Mouse (Mus musculus): Measurements from ENCODE around the gene Hap1. TPM values are rescaled to one million over a fixed set of nuclear protein-coding genes. Genes with fewer than 3 reads are reported as not detected.

The Hap1 gene
- polyA plus RNA-seq (2014; fragmentation: Nextera tagmentation; extraction: Ambion mirVana): 108 and 170 TPM in 2 replicates

- H3K36me3 ChIP-seq (ENCODE audit: control insufficient read depth, insufficient read depth, low read length): peaks cover 12% of the 10 kb centered on the region; the same call in 1 of the 2 replicates
- peak within 1 kb of the TSS; percentile 69 for H3K27ac ChIP-seq (replicated peaks; ENCODE audit: low read depth, low read length)
- H3K27me3 ChIP-seq (ENCODE audit: control insufficient read depth, insufficient read depth, low read length): peaks cover 4% of the 10 kb centered on the region; the same call in 1 of the 2 replicates
- no peaks in the 10 kb centered on the region for H3K9me3 ChIP-seq (ENCODE audit: control insufficient read depth, low read length)
- H3K4me1 ChIP-seq (ENCODE audit: control insufficient read depth, insufficient read depth, low read length): peaks cover 20% of the 10 kb centered on the region
- peak; percentile 73 for ATAC-seq (ENCODE audit: low FRiP score, low TSS enrichment)
- H3K4me3 ChIP-seq (replicated peaks; ENCODE audit: low read depth, low read length): peak within 1 kb of the TSS; percentile 79
- under 1% methylated on average over 49 of the region's 49 CpGs for WGBS
- peak within 1 kb of the TSS; percentile 99 for H3K4me2 ChIP-seq (ENCODE audit: low read length)
- DNase-seq: peak; percentile 92
- peak within 1 kb of the TSS; percentile 75 for H3K9ac ChIP-seq (replicated peaks; ENCODE audit: low read length)
Measured at GRCm38 (mm10) chr11:100355972-100356818, at the start of gene Hap1. Hap1 (minus strand) TSS chr11:100356128.

- DNase-seq (no peak), ATAC-seq (ENCODE audit: low FRiP score, low TSS enrichment) (no peak)
- Histone ChIP-seq H3K36me3 (ENCODE audit: control insufficient read depth, insufficient read depth, low read length) (0 out of 2 replicates have a peak, but pooled peaks cover 5% of the 10 kb centered on the region), H3K4me3 (replicated peaks; ENCODE audit: low read depth, low read length) (no peak overlapping the region), H3K27me3 (ENCODE audit: control insufficient read depth, insufficient read depth, low read length) (no peaks in the 10 kb centered on the region), H3K9ac (replicated peaks; ENCODE audit: low read length) (no peak overlapping the region), H3K4me2 (ENCODE audit: low read length) (no peak overlapping the region), H3K4me1 (ENCODE audit: control insufficient read depth, insufficient read depth, low read length) (0 out of 2 replicates have a peak, but pooled peaks cover 7% of the 10 kb centered on the region), H3K27ac (replicated peaks; ENCODE audit: low read depth, low read length) (no peak overlapping the region), H3K9me3 (ENCODE audit: control insufficient read depth, low read length) (no peaks in the 10 kb centered on the region)
- WGBS: 75% methylated on average over 3 of the region's 3 CpGs
Measured at GRCm38 (mm10) chr11:100404456-100405074, 48.6 kb upstream of the Hap1 start.

GRCm38 (mm10) chr11:100403445-100404134 is 47.7 kb upstream of the Hap1 start:
- no peak overlapping the region for H3K4me3 ChIP-seq (replicated peaks; ENCODE audit: low read depth, low read length)
- H3K4me2 ChIP-seq (ENCODE audit: low read length): no peak overlapping the region
- 0 out of 2 replicates have a peak, but pooled peaks cover 3% of the 10 kb centered on the region for H3K36me3 ChIP-seq (ENCODE audit: control insufficient read depth, insufficient read depth, low read length)
- 0 out of 2 replicates have a peak, but pooled peaks cover 7% of the 10 kb centered on the region for H3K4me1 ChIP-seq (ENCODE audit: control insufficient read depth, insufficient read depth, low read length)
- no peak overlapping the region for H3K9ac ChIP-seq (replicated peaks; ENCODE audit: low read length)
- H3K27me3 ChIP-seq (ENCODE audit: control insufficient read depth, insufficient read depth, low read length): no peaks in the 10 kb centered on the region
- H3K27ac ChIP-seq (replicated peaks; ENCODE audit: low read depth, low read length): no peak overlapping the region
- DNase-seq: peak; percentile 61
- no peak for ATAC-seq (ENCODE audit: low FRiP score, low TSS enrichment)
- no peaks in the 10 kb centered on the region for H3K9me3 ChIP-seq (ENCODE audit: control insufficient read depth, low read length)
- 69% methylated on average over 10 of the region's 10 CpGs for WGBS

GRCm38 (mm10) chr11:100402682-100403081 is 46.8 kb upstream of the Hap1 start:
- 73% methylated on average over 2 of the region's 2 CpGs for WGBS

GRCm38 (mm10) chr11:100402240-100402639 is 46.3 kb upstream of the Hap1 start:
- H3K4me1 ChIP-seq (ENCODE audit: control insufficient read depth, insufficient read depth, low read length): 0 out of 2 replicates have a peak, but pooled peaks cover 7% of the 10 kb centered on the region
- H3K4me3 ChIP-seq (replicated peaks; ENCODE audit: low read depth, low read length): no peak overlapping the region
- no peak overlapping the region for H3K9ac ChIP-seq (replicated peaks; ENCODE audit: low read length)
- H3K27ac ChIP-seq (replicated peaks; ENCODE audit: low read depth, low read length): no peak overlapping the region
- H3K36me3 ChIP-seq (ENCODE audit: control insufficient read depth, insufficient read depth, low read length): no peaks in the 10 kb centered on the region
- ATAC-seq (ENCODE audit: low FRiP score, low TSS enrichment): no peak
- no peaks in the 10 kb centered on the region for H3K9me3 ChIP-seq (ENCODE audit: control insufficient read depth, low read length)
- WGBS: 48% methylated on average over 6 of the region's 6 CpGs
- no peak overlapping the region for H3K4me2 ChIP-seq (ENCODE audit: low read length)
- DNase-seq: no peak
- H3K27me3 ChIP-seq (ENCODE audit: control insufficient read depth, insufficient read depth, low read length): no peaks in the 10 kb centered on the region

More at GRCm38 (mm10) chr11:100402682-100403081, 46.8 kb upstream of the Hap1 start:
- DNase-seq (no peak), ATAC-seq (ENCODE audit: low FRiP score, low TSS enrichment) (no peak)
- no peaks in the 10 kb centered on the region for H3K9me3 ChIP-seq (ENCODE audit: control insufficient read depth, low read length)
- H3K4me2 ChIP-seq (ENCODE audit: low read length): no peak overlapping the region
- H3K36me3 ChIP-seq (ENCODE audit: control insufficient read depth, insufficient read depth, low read length): no peaks in the 10 kb centered on the region
- H3K9ac ChIP-seq (replicated peaks; ENCODE audit: low read length): no peak overlapping the region
- H3K4me1 ChIP-seq (ENCODE audit: control insufficient read depth, insufficient read depth, low read length): 0 out of 2 replicates have a peak, but pooled peaks cover 7% of the 10 kb centered on the region
- H3K27me3 ChIP-seq (ENCODE audit: control insufficient read depth, insufficient read depth, low read length): no peaks in the 10 kb centered on the region
- H3K27ac ChIP-seq (replicated peaks; ENCODE audit: low read depth, low read length): no peak overlapping the region
- H3K4me3 ChIP-seq (replicated peaks; ENCODE audit: low read depth, low read length): no peak overlapping the region

- Histone ChIP-seq H3K27me3 (ENCODE audit: control insufficient read depth, insufficient read depth, low read length) (no peaks in the 10 kb centered on the region), H3K9me3 (ENCODE audit: control insufficient read depth, low read length) (no peaks in the 10 kb centered on the region), H3K4me2 (ENCODE audit: low read length) (no peak overlapping the region), H3K27ac (replicated peaks; ENCODE audit: low read depth, low read length) (no peak overlapping the region), H3K9ac (replicated peaks; ENCODE audit: low read length) (no peak overlapping the region), H3K36me3 (ENCODE audit: control insufficient read depth, insufficient read depth, low read length) (no peaks in the 10 kb centered on the region), H3K4me3 (replicated peaks; ENCODE audit: low read depth, low read length) (no peak overlapping the region), H3K4me1 (ENCODE audit: control insufficient read depth, insufficient read depth, low read length) (peaks cover 15% of the 10 kb centered on the region)
- ATAC-seq (ENCODE audit: low FRiP score, low TSS enrichment): no peak
- no peak for DNase-seq
- WGBS: 83% methylated on average over 6 of the region's 6 CpGs
Measured at GRCm38 (mm10) chr11:100400842-100401241, 44.9 kb upstream of the Hap1 start.

- Histone ChIP-seq H3K4me3 (replicated peaks; ENCODE audit: low read depth, low read length) (no peak overlapping the region), H3K9me3 (ENCODE audit: control insufficient read depth, low read length) (no peaks in the 10 kb centered on the region), H3K4me2 (ENCODE audit: low read length) (no peak overlapping the region), H3K27ac (replicated peaks; ENCODE audit: low read depth, low read length) (no peak overlapping the region), H3K9ac (replicated peaks; ENCODE audit: low read length) (no peak overlapping the region), H3K4me1 (ENCODE audit: control insufficient read depth, insufficient read depth, low read length) (peaks cover 24% of the 10 kb centered on the region), H3K36me3 (ENCODE audit: control insufficient read depth, insufficient read depth, low read length) (no peaks in the 10 kb centered on the region), H3K27me3 (ENCODE audit: control insufficient read depth, insufficient read depth, low read length) (no peaks in the 10 kb centered on the region)
- no peak for DNase-seq
- no peak for ATAC-seq (ENCODE audit: low FRiP score, low TSS enrichment)
- WGBS: 79% methylated on average over 12 of the region's 12 CpGs
Measured at GRCm38 (mm10) chr11:100399727-100400538, 44.0 kb upstream of the Hap1 start.

- no peak overlapping the region for H3K9ac ChIP-seq (replicated peaks; ENCODE audit: low read length)
- no peak overlapping the region for H3K4me2 ChIP-seq (ENCODE audit: low read length)
- no peak overlapping the region for H3K27ac ChIP-seq (replicated peaks; ENCODE audit: low read depth, low read length)
- ATAC-seq (ENCODE audit: low FRiP score, low TSS enrichment) (no peak), DNase-seq (no peak)
- no peaks in the 10 kb centered on the region for H3K27me3 ChIP-seq (ENCODE audit: control insufficient read depth, insufficient read depth, low read length)
- no peaks in the 10 kb centered on the region for H3K9me3 ChIP-seq (ENCODE audit: control insufficient read depth, low read length)
- H3K36me3 ChIP-seq (ENCODE audit: control insufficient read depth, insufficient read depth, low read length): no peaks in the 10 kb centered on the region
- peaks cover 26% of the 10 kb centered on the region for H3K4me1 ChIP-seq (ENCODE audit: control insufficient read depth, insufficient read depth, low read length)
- H3K4me3 ChIP-seq (replicated peaks; ENCODE audit: low read depth, low read length): no peak overlapping the region
- 85% methylated on average over 9 of the region's 9 CpGs for WGBS
Measured at GRCm38 (mm10) chr11:100399320-100399719, 43.4 kb upstream of the Hap1 start.

All from midbrain, embryonic 14.5 days (tissue).